Mouse (Mus musculus) hematopoietic stem cell, adult 5-6 weeks (primary cell): ENCODE data around the gene Tpp1. TPM values are rescaled to one million over a fixed set of nuclear protein-coding genes. Genes with fewer than 3 reads are reported as not detected.

ENCODE experiments used
- ATAC-seq, 2 experiments: fragments of 125-278 bp in 1 of 2; replicated peaks in 1 of 2; 2 replicates each; pipeline ENCODE4 v1.8.0; 2016 to 2017; ENCODE audit warnings: inconsistent platforms in 2 of 2, mild to moderate bottlenecking in 2 of 2, moderate number of reproducible peaks in 2 of 2, low read depth in 1 of 2, moderate TSS enrichment in 1 of 2; ENCODE audit not compliant: low FRiP score in 2 of 2, poor library complexity in 2 of 2, severe bottlenecking in 2 of 2, insufficient read depth in 1 of 2, low TSS enrichment in 1 of 2
- total RNA-seq: library from RNA; stranded (forward); fragments of 172-1452, 232-1000 nt; gene quantifications from 2 replicates; pipeline ENCODE4 v1.2.3, GENCODE M21; 2017

The Tpp1 gene
- 22.1 and 27.4 TPM in 2 replicates for total RNA-seq

- peak; percentile 92 to 97 for ATAC-seq
Measured at GRCm38 (mm10) chr7:105751491-105752433, at the start of gene Tpp1. Gene Tpp1 (minus strand): TSS chr7:105752235.

GRCm38 (mm10) chr7:105796972-105797371, 44.9 kb upstream of the Tpp1 start:
- no peak for ATAC-seq

GRCm38 (mm10) chr7:105795759-105796366, 43.8 kb upstream of the Tpp1 start:
- ATAC-seq, result peak; percentile 65 to 71; a peak in 2 of 4 replicates

- ATAC-seq, result no peak
Measured at GRCm38 (mm10) chr7:105793701-105794100, 41.7 kb upstream of the Tpp1 start.

GRCm38 (mm10) chr7:105791147-105791546, 39.1 kb upstream of the Tpp1 start:
- ATAC-seq, result no peak

- ATAC-seq, result 0 out of 4 replicates have a peak, but pooled peaks of 1 of the 2 experiments have one; percentile 8
Measured at GRCm38 (mm10) chr7:105787285-105788140, 35.5 kb upstream of the Tpp1 start, which contains the start of gene Dchs1. Gene Dchs1 (minus strand): TSS chr7:105787654.

- peak; percentile 19 to 25; a peak in 2 of 4 replicates for ATAC-seq
Measured at GRCm38 (mm10) chr7:105786506-105787284, 34.7 kb upstream of the Tpp1 start.

- ATAC-seq, result no peak
Measured at GRCm38 (mm10) chr7:105784556-105784955, 32.5 kb upstream of the Tpp1 start.

- ATAC-seq, result no peak
Measured at GRCm38 (mm10) chr7:105783861-105784260, 31.8 kb upstream of the Tpp1 start.

GRCm38 (mm10) chr7:105778553-105779265, 26.7 kb upstream of the Tpp1 start:
- peak; percentile 88 to 95 for ATAC-seq

GRCm38 (mm10) chr7:105777797-105778552, 25.9 kb upstream of the Tpp1 start:
- peak; percentile 47 to 49 for ATAC-seq

- no peak for ATAC-seq
Measured at GRCm38 (mm10) chr7:105777316-105777715, 25.3 kb upstream of the Tpp1 start.

- ATAC-seq, result no peak
Measured at GRCm38 (mm10) chr7:105776026-105776425, 24.0 kb upstream of the Tpp1 start.

GRCm38 (mm10) chr7:105774661-105775060, 22.6 kb upstream of the Tpp1 start:
- no peak for ATAC-seq

GRCm38 (mm10) chr7:105773041-105773440, 21.0 kb upstream of the Tpp1 start:
- no peak for ATAC-seq

- ATAC-seq, result no peak
Measured at GRCm38 (mm10) chr7:105772331-105772730, 20.3 kb upstream of the Tpp1 start.
